Mouse (Mus musculus) MEL (cell line): ENCODE results near the gene Tmem260. TPM values are rescaled to one million over a fixed set of nuclear protein-coding genes. Genes with fewer than 3 reads are reported as not detected.

Experiments
- DNase-seq: peaks from one replicate; pipeline ENCODE4 v3.0.0; 2011; ENCODE audit warnings: low read depth, low spot score
- H3K27ac ChIP-seq: 2 replicates; pipeline ENCODE4 v1.5.1; 2012; ENCODE audit warnings: low read depth, mild to moderate bottlenecking, control low read depth, low read length, moderate library complexity; ENCODE audit not compliant: control insufficient read depth
- H3K27me3 ChIP-seq, 2 experiments: fragments of 150-350 bp in 1 of 2; sonication (generic) in 1 of 2; 2 replicates each; pipeline ENCODE4 v1.6.1; 2012; ENCODE audit warnings: low read length in 2 of 2, mild to moderate bottlenecking in 2 of 2, improper control_type of control experiment in 1 of 2, moderate library complexity in 1 of 2; ENCODE audit not compliant: insufficient read depth in 2 of 2, control insufficient read depth in 1 of 2
- H3K36me3 ChIP-seq, 2 experiments: 2 replicates each; pipeline ENCODE4 v1.6.1; 2012 to 2014; ENCODE audit warnings: low read length in 2 of 2, improper control_type of control experiment in 1 of 2, inconsistent platforms in 1 of 2, mild to moderate bottlenecking in 1 of 2; ENCODE audit not compliant: insufficient read depth in 2 of 2, control insufficient read depth in 1 of 2
- H3K4me1 ChIP-seq, 2 experiments: fragments of 150-350 bp in 1 of 2; sonication (generic) in 1 of 2; 2 replicates each; pipeline ENCODE4 v1.6.1; 2012; ENCODE audit warnings: low read length in 2 of 2, improper control_type of control experiment in 1 of 2, mild to moderate bottlenecking in 1 of 2; ENCODE audit not compliant: insufficient read depth in 2 of 2, control insufficient read depth in 1 of 2
- H3K4me3 ChIP-seq, 2 experiments: fragments of 150-350 bp in 1 of 2; sonication (generic) in 1 of 2; 2 replicates each; pipeline ENCODE4 v1.5.1; 2012; ENCODE audit warnings: low read depth in 2 of 2, low read length in 2 of 2, mild to moderate bottlenecking in 2 of 2, moderate library complexity in 2 of 2, control low read depth in 1 of 2, improper control_type of control experiment in 1 of 2; ENCODE audit not compliant: control insufficient read depth in 1 of 2, insufficient read depth in 1 of 2
- H3K79me2 ChIP-seq: 2 replicates; pipeline ENCODE4 v1.6.1; 2012; ENCODE audit warnings: mild to moderate bottlenecking, low read length, moderate library complexity; ENCODE audit not compliant: control insufficient read depth, poor library complexity, insufficient read depth
- H3K9ac ChIP-seq: 2 replicates; pipeline ENCODE4 v1.6.1; 2012; ENCODE audit warnings: low read depth, mild to moderate bottlenecking, control low read depth, low read length, moderate library complexity; ENCODE audit not compliant: control insufficient read depth, poor library complexity, severe bottlenecking
- H3K9me3 ChIP-seq: fragments of 150-350 bp; sonication (generic); replicated peaks from 2 replicates; pipeline ENCODE4 v1.6.1; 2012; ENCODE audit warnings: mild to moderate bottlenecking, low read length, improper control_type of control experiment, moderate library complexity; ENCODE audit not compliant: insufficient read depth
- BHLHE40 ChIP-seq: IDR thresholded peaks from 2 replicates; pipeline ENCODE4 v1.6.1; 2012; ENCODE audit warnings: low read depth, mild to moderate bottlenecking, inconsistent platforms, low read length, improper control_type of control experiment, borderline replicate concordance
- CTCF ChIP-seq, 3 experiments: IDR thresholded peaks in 2 of 3; conservative IDR thresholded peaks in 1 of 3; 2 replicates each; pipeline ENCODE4 v1.5.1; 2011 to 2012; ENCODE audit warnings: low read length in 3 of 3, low read depth in 2 of 3, mild to moderate bottlenecking in 2 of 3, improper control_type of control experiment in 1 of 3, inconsistent platforms in 1 of 3, mixed read lengths in 1 of 3, moderate library complexity in 1 of 3; ENCODE audit not compliant: control insufficient read depth in 1 of 3, insufficient read depth in 1 of 3, poor library complexity in 1 of 3, severe bottlenecking in 1 of 3
- ELF1 ChIP-seq: IDR thresholded peaks from 2 replicates; pipeline ENCODE4 v1.6.1; 2014; ENCODE audit warnings: low read depth, mild to moderate bottlenecking, inconsistent platforms, low read length, improper control_type of control experiment, moderate library complexity
- ETS1 ChIP-seq: IDR thresholded peaks from 2 replicates; pipeline ENCODE4 v1.6.1; 2012; ENCODE audit warnings: low read depth, mild to moderate bottlenecking, inconsistent platforms, low read length, improper control_type of control experiment, moderate library complexity
- GABPA ChIP-seq: IDR thresholded peaks from 2 replicates; pipeline ENCODE4 v1.6.1; 2012; ENCODE audit warnings: low read depth, mild to moderate bottlenecking, inconsistent platforms, low read length, improper control_type of control experiment, moderate library complexity
- KAT2A ChIP-seq: conservative IDR thresholded peaks from 2 replicates; pipeline ENCODE4 v1.6.1; 2012; ENCODE audit warnings: low read depth, low read length, improper control_type of control experiment, inconsistent platforms
- MAX ChIP-seq: IDR thresholded peaks from 2 replicates; pipeline ENCODE4 v1.6.1; 2011; ENCODE audit warnings: low read length, improper control_type of control experiment
- MYB ChIP-seq: IDR thresholded peaks from 2 replicates; pipeline ENCODE4 v1.6.1; 2011; ENCODE audit warnings: mild to moderate bottlenecking, low read depth, low read length, improper control_type of control experiment
- NELFE ChIP-seq: IDR thresholded peaks from 2 replicates; pipeline ENCODE4 v1.6.1; 2011; ENCODE audit warnings: low read depth, low read length, improper control_type of control experiment
- NRF1 ChIP-seq: IDR thresholded peaks from 2 replicates; pipeline ENCODE4 v1.6.1; 2014; ENCODE audit warnings: low read depth, mild to moderate bottlenecking, inconsistent platforms, low read length, improper control_type of control experiment, moderate library complexity; ENCODE audit not compliant: poor library complexity, insufficient read depth, severe bottlenecking
- POLR2A ChIP-seq, 2 experiments: IDR thresholded peaks; 2 replicates each; pipeline ENCODE4 v1.6.1; 2011 to 2012; ENCODE audit warnings: low read length in 2 of 2, mild to moderate bottlenecking in 2 of 2, control low read depth in 1 of 2, improper control_type of control experiment in 1 of 2, low read depth in 1 of 2, moderate library complexity in 1 of 2; ENCODE audit not compliant: control insufficient read depth in 1 of 2, insufficient read depth in 1 of 2, poor library complexity in 1 of 2
- POLR2AphosphoS2 ChIP-seq: IDR thresholded peaks from 2 replicates; pipeline ENCODE4 v1.6.1; 2011; ENCODE audit warnings: low read length, improper control_type of control experiment
- RAD21 ChIP-seq: IDR thresholded peaks from 2 replicates; pipeline ENCODE4 v1.6.1; 2011; ENCODE audit warnings: mild to moderate bottlenecking, low read depth, low read length, improper control_type of control experiment
- SIN3A ChIP-seq: IDR thresholded peaks from 2 replicates; pipeline ENCODE4 v1.6.1; 2012; ENCODE audit warnings: low read length, improper control_type of control experiment, inconsistent platforms
- SMC3 ChIP-seq: IDR thresholded peaks from 2 replicates; pipeline ENCODE4 v1.6.1; 2011; ENCODE audit warnings: low read depth, low read length, improper control_type of control experiment
- TBP ChIP-seq: IDR thresholded peaks from 2 replicates; pipeline ENCODE4 v1.8.0; 2011; ENCODE audit warnings: low read depth, low read length, improper control_type of control experiment
- TCF12 ChIP-seq: IDR thresholded peaks from 2 replicates; pipeline ENCODE4 v1.6.1; 2014; ENCODE audit warnings: low read depth, mild to moderate bottlenecking, inconsistent platforms, low read length, improper control_type of control experiment, moderate library complexity
- UBTF ChIP-seq: IDR thresholded peaks from 2 replicates; pipeline ENCODE4 v1.6.1; 2012; ENCODE audit warnings: low read depth, mild to moderate bottlenecking, inconsistent platforms, low read length, improper control_type of control experiment, moderate library complexity, borderline replicate concordance; ENCODE audit not compliant: insufficient read depth
- ZNF384 ChIP-seq: IDR thresholded peaks from 2 replicates; pipeline ENCODE4 v1.6.1; 2012; ENCODE audit warnings: low read depth, mild to moderate bottlenecking, inconsistent platforms, low read length, improper control_type of control experiment
- polyA plus RNA-seq, 2 experiments: library from polyadenylated mRNA; stranded (reverse) in 1 of 2; unstranded in 1 of 2; fragments of >175 nt in 1 of 2; fragments of >200 nt in 1 of 2; gene quantifications; 2 replicates each; pipeline versions ENCODE4 v1.2.1 to v1.2.4; 2012; ENCODE audit warnings: low replicate concordance in 2 of 2, low read depth in 1 of 2; ENCODE audit not compliant: insufficient read length in 2 of 2, insufficient read depth in 1 of 2, missing spikeins in 1 of 2
- total RNA-seq: library from RNA; depleted of rRNA; stranded (reverse); fragments of 300-350 nt; gene quantifications from 2 replicates; pipeline ENCODE4 v1.2.3, GENCODE M21; 2012

Gene Tmem260
- total and polyA plus RNA-seq, 3 experiments = 2.8 to 5.6 TPM; not detected in 1

DNA sequence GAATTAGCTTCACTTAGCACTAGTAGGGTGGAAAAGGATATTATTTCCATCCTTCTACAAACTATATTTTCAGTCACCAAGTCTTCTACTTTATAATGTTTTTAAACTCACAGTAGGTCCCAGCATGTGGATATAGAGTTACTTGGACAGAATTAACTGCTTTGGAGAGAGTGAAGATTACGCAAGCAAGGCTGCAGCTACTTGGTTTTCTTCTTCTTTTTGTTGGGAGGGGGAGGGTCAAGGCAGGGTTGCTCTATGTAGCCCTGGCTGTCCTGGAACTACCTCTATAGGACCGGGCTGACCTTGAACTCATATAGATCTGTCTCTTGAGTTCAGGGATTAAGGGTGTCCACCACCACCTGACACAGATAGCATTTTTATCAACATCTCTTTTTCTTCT lies 13.9 kb upstream of the Tmem260 start:
- H3K4me1 ChIP-seq = no peaks in the 10 kb centered on the region
- H3K9me3 ChIP-seq = no peaks in the 10 kb centered on the region
- no peak for DNase-seq
- no peak overlapping the region for H3K9ac ChIP-seq
- no peak for TF ChIP-seq CTCF (IDR thresholded peaks at IDR 0.05 in 2 of 3, conservative IDR thresholded peaks at IDR 0.05 in 1 of 3; ENCODE audit: control insufficient read depth in 1 of 3, insufficient read depth in 1 of 3, low read depth in 2 of 3, low read length in 3 of 3, poor library complexity in 1 of 3, severe bottlenecking in 1 of 3)
- no peak for TF ChIP-seq RAD21
- TF ChIP-seq MYB = no peak
- TF ChIP-seq ELF1 = no peak
- no peak for TF ChIP-seq NRF1
- TF ChIP-seq ETS1 = no peak
- TF ChIP-seq GABPA = no peak
- no peak for TF ChIP-seq ZNF384
- no peak for TF ChIP-seq SMC3
- no peak for TF ChIP-seq TCF12
- no peak for TF ChIP-seq POLR2AphosphoS2
- TF ChIP-seq, all 39 proteins: peak for 0
- H3K36me3 ChIP-seq = no peaks in the 10 kb centered on the region
- peaks cover 0 to 8% of the 10 kb centered on the region in 2 experiments; a peak in 3 of 4 replicates for H3K27me3 ChIP-seq
- H3K4me3 ChIP-seq = no peak overlapping the region
- no peaks in the 10 kb centered on the region for H3K79me2 ChIP-seq
- H3K27ac ChIP-seq = no peak overlapping the region

DNA sequence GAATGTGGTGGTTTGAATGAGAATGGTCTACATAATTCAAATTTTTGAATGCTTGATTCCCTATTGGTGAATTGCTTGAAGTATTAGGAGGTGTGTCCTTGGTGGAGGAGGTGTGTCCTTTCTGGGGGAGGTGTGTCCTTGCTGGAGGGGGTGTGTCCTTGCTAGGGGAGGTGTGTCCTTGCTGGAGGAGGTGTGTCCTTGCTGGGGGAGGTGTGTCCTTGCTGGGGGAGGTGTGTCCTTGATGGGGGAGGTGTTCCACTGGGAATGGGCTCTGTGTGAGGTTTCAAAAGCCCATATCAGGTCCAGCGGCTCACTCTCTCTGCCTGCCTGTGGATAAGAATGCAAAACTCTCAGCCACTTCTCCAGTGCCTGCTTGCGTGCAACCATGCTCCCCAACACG lies 2.1 kb upstream of the Tmem260 start:
- no peaks in the 10 kb centered on the region; the same call in 1 of the 2 replicates for H3K9me3 ChIP-seq
- TF ChIP-seq KAT2A (no peak), BHLHE40 (no peak), NELFE (no peak), POLR2AphosphoS2 (no peak), POLR2A (IDR thresholded peaks at IDR 0.05; ENCODE audit: control insufficient read depth in 1 of 2, insufficient read depth in 1 of 2, low read depth in 1 of 2, low read length in 2 of 2, poor library complexity in 1 of 2) (no peak), SIN3A (no peak), UBTF (no peak), TBP (no peak), SMC3 (no peak), ETS1 (no peak), MAX (no peak), CTCF (IDR thresholded peaks at IDR 0.05 in 2 of 3, conservative IDR thresholded peaks at IDR 0.05 in 1 of 3; ENCODE audit: control insufficient read depth in 1 of 3, insufficient read depth in 1 of 3, low read depth in 2 of 3, low read length in 3 of 3, poor library complexity in 1 of 3, severe bottlenecking in 1 of 3) (no peak)
- DNase-seq = peak; percentile 44

More for the DNA sequence above, 2.1 kb upstream of the Tmem260 start:
- H3K27ac ChIP-seq = no peak overlapping the region
- no peaks in the 10 kb centered on the region; a peak in 1 of 4 replicates for H3K27me3 ChIP-seq
- no peak overlapping the region for H3K9ac ChIP-seq
- peaks cover 0 to 5% of the 10 kb centered on the region in 2 experiments; a peak in 2 of 4 replicates for H3K36me3 ChIP-seq
- peaks cover 7% of the 10 kb centered on the region for H3K79me2 ChIP-seq
- H3K4me3 ChIP-seq = no peak overlapping the region
- H3K4me1 ChIP-seq = peaks cover 0 to 6% of the 10 kb centered on the region in 2 experiments; a peak in 1 of 4 replicates
